Mouse (Mus musculus) cerebellum, adult 9-11 months (tissue): ENCODE results near the gene Ggt1.

Source experiments
- DNase-seq: peaks from one replicate; pipeline ENCODE4 v3.0.0; 2022

Ggt1 gene

GRCm38 (mm10) chr10:75634610-75635009, 73.2 kb downstream of the Ggt1 start:
- peak; percentile 25 for DNase-seq

DNA sequence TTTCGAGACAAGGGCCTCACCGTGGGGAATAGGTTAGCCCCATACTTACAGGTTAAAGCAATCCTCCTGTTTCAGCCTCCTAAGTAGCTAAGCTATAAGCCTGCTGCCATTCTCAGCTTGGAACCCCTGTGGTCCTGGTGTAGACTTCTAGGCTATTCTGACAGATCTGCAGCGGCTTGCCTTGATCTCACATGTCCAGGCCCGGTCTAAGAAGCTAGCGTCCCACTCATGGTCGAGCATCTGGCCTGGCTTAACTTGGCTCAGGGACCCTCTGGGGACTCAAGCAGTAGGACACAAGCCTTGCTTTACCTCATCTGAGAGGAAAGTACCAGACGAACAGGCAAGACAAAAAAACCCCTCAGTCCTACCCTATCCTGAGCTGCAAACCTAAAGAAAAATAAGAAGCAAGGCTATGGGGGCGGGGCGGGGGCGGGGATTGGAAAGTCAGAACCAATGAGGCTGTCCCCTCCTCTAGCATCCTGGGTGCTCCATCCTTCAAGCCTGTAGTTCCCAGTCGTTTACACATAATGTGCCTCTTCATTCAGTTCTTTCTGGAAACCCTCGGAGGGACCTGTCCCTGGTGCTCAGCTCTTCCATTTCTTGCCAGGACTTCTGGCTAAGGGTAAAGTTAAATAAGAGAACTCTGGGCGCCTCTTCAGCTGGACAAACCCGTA, 73.8 kb downstream of the Ggt1 start:
- peak; percentile 42 for DNase-seq

GRCm38 (mm10) chr10:75635693-75636055, 74.3 kb downstream of the Ggt1 start:
- peak; percentile 89 for DNase-seq
